Mouse (Mus musculus) lung, adult 18-20 months (tissue): ENCODE data around the gene Bcan.

Experiments used
- DNase-seq, 2 experiments: peaks; one replicate each; pipeline ENCODE4 v3.0.0; 2022; ENCODE audit warnings: mixed read lengths in 2 of 2

The Bcan gene

DNA sequence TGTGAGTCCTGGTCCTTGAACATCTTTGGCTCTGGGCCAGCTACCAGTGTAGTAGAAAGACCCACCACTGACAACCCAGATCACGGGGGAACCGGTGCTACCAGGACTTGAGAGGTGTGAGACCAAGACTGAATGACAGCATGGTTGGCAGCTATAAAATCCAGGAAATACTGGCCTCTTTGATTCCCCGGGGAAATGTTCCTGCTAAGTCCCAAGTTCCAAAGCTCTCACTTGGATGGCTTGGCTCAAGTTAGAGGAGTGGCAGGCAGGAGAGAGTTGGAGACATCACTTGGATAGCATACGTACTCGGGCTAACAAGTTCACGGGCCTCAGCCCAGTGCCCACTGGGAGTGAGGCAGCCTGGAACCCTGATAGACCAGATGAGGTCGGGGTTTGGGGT lies 56.4 kb downstream of the Bcan start:
- DNase-seq = no peak

DNA sequence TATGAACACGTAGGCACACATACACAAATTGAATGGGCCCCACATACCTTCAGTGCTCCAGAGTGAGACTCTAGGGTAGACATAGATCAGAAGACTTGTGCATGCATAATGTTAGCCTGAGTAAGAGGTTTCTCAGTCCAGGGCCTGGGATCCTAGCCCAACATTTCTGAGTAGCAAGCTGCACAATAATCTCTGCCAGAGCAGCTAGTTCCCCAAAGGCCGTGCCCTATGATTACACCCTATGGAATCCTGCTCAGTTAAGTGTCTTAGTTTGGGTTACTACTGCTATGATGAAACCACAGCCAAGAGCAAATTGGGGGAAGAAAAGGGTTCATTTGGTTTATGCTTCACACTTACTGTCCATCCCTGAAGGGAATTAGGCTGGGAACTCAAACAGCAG lies 57.6 kb downstream of the Bcan start:
- DNase-seq = no peak

DNA sequence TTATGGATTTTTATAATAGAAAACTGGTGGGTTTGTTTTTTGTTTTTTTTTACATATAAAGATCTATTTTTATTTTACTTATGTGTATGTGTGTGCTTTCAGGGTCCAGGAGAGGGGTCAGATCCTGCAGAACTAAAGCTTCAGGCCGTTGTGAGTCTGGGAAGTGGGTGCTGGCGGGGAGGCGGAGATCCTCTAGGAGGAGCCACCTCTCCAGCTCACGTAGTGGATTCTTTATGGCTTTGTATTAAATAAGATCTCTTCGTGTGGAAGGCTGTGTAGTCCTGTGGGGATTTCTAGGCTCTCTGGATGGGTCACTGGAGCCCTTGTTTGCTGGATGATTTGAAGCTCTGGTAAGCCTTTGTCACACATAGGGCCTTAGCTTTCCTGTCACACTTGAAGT lies 59.4 kb downstream of the Bcan start:
- no peak for DNase-seq
